Mouse (Mus musculus) adrenal gland, postnatal 10 days (tissue): ENCODE results near the gene Ckap2l. TPM values are rescaled to one million over a fixed set of nuclear protein-coding genes. Genes with fewer than 3 reads are reported as not detected.

Experiments
- DNase-seq: peaks from one replicate; pipeline ENCODE4 v3.0.0; 2021; ENCODE audit warnings: mixed read lengths
- total RNA-seq, 2 experiments: library from RNA; stranded (reverse); gene quantifications; 2 replicates each; pipeline ENCODE4 v1.2.3; 2021

Gene Ckap2l
- total RNA-seq, 2 experiments from 2014 or later = 9.9 to 11.7 TPM

DNA sequence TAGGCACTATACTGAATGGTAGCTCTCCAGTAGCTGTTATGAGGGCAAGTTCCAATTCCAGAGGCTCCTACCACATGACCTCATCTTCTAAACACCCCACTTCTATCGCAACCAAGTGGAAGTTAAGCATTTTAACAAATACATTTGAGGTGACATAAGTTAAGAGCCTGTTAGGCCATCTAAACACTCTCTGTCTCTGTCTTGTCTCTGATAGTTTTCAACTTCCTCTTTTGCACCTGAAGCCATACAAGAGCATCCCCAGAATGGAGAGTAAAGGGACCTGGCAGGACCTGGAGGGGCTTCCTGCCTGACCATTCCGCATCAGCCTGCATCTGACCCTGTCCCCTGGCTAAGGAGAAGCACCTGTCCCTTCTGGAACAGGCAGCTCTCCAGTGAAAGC is 62.3 kb downstream of the Ckap2l start:
- DNase-seq = no peak

DNA sequence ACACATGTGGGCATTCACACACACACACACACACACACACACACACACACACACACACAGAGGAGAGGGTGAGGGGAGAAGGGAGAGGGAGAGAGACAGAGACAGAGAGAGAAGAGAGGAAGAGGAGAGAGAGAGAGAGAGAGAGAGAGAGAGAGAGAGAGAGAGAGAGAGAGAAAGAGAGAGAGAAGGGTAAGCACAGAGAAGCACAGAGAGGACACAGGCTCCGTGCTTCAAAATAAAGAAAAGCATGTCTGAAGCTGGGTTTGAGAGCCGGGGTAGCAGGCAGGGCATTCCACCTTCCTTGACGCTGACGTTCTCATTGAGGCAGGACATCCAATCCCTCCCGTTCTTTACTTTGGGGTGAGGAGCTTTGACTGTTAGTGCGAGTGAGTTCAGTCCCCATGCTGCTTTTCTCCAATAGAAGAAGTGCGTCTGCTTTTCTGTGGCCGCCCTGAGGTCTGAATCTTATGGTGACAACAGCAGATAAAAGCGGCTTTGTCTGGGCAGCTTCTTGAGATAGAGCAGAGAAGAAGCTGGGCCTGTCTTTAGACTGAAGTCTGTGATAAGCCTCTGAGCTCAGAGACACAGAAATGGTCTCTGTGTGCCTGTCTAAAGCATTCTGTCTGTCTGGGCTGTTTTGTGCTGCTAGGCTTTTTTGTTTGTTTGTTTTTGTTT is 63.1 kb downstream of the Ckap2l start:
- DNase-seq = no peak

DNA sequence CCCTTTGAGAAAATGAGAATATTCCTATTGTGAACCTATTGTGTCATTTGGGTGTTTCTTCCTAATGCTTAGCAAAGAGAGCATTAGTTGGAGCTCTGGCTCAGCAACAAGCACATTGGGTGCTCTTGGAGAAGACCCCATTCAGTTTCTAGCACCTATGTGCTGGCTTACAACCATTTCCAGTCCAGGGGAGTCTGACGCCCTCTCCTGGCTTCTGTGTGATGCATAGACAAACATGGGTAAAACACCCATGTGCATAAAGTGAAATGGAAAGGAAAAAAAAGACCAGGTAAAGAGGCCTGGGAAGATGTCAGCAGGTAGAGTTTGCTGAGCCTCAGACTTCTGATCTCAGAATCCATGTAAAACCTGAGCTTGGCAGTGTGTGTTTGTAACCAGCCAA is 63.8 kb downstream of the Ckap2l start:
- no peak for DNase-seq

DNA sequence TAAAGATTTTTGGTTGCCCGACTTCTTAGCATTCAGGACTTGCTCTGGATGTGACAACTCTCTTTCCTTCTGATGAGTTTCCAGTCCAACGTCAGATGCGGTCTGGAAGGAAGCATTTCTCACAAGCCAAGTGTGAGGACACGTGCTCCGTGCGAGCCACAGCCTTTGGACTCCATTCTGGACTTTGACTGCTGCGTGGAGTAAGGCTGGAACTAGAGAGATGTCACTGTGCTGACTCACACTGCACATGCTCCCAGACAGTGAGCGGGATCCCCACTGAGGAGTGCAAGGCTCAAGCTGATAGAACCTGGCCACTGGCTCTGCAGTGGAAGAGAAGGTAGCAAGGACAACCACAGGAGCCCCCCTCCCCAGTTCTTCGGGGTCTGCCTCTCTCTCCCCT is 64.5 kb downstream of the Ckap2l start:
- DNase-seq = peak; percentile 35

DNA sequence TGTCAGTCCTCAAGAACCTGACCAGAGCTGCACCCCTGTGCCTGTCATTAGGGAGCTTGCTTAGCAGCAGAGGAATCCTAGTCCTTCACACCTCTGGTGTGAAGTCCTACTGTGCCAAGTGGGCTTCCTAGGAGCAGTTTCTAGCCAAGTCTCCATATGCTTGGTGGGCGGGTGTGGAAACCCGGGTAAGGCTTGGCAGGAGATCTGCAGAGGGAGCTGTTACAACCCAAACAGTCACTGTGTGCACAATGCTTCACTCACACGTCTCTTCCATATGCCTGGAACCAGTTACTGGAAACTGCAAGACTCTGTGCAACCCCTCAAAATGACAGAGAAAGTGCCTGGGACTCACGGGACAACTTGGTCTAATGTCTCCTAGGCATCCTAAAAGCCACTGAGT is 65.0 kb downstream of the Ckap2l start:
- DNase-seq = no peak

DNA sequence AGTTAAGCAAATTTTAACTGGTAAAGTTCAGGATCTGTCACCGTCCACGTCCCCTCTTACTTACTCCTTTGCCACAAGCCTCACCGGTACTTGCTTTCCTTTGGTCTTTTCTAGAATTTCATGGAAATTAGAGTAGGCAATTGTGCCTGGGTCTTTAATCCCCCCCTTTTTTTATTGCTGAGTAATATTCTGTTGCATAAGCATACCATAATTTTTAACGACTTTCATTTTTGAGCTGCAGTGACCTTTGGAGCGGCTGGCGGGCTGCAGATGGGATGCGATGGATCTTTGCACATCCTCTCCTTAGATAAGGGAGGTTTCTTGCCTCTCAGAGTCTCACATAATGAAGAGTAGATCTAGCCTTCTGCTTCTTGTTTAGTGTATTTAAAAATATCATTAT is 67.7 kb downstream of the Ckap2l start:
- no peak for DNase-seq

DNA sequence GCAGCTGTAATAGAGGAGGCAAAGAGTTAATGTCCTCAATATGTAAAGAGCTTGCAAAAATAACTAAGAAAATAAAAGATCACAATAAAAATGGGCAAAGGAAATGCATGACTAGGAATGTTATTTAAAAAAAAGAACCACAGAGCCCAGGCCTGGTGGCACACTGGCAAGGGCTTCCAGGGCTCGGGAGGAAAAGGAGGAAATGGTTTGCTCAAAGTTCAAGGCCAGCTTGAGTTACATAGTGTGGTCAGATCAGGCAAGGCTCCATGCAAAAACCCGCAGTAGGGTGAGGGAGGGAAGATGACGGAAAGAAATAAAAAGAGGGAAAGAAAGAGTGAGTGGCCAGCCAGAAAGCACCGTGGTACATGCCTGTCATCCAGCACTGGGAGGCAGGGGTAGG is 68.4 kb downstream of the Ckap2l start:
- DNase-seq = no peak

DNA sequence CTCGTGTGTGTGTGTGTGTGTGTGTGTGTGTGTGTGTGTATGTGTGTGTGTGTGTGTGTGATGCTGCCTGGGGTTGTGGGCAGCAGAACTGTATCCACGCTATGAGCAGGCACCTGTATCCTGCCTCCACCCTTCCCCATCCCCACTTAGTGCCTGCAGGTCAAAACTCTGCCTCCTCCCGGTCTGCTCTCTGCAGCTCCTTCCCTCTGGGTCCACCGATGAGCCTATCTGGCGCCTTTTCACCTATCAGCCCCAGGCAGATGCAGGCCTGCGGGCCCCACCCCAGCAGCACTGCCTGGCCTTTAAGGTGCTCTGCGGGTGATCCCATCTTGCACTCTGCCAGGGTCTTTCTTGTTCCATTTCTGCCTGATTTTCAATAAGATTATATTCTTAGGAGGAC is 69.3 kb downstream of the Ckap2l start:
- DNase-seq = no peak

DNA sequence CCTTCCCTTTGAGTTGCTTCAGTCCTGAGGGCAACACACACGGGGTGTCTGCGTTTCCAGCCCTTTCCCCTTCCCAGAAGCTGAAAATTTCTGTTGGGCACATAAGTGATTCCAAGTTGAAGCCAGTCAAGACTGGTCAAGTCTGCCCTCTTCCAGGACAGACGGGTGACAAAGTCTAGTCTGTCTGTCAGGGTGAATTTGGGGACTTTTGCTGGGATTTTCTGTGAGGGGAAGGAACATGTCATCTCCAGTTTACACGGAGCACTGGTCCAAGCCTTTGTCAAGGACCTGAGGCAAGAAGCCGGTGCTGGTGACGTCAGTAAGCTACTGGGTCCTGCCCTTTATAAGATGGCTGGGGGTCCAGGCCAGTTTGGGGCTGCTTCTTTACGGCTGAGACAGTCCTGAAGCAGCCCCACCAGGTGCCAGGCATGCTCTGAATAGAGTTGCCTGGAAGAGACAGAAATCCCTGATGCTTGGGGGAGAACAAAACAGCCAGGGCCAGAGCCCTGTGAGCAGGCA is 69.9 kb downstream of the Ckap2l start:
- DNase-seq = no peak

DNA sequence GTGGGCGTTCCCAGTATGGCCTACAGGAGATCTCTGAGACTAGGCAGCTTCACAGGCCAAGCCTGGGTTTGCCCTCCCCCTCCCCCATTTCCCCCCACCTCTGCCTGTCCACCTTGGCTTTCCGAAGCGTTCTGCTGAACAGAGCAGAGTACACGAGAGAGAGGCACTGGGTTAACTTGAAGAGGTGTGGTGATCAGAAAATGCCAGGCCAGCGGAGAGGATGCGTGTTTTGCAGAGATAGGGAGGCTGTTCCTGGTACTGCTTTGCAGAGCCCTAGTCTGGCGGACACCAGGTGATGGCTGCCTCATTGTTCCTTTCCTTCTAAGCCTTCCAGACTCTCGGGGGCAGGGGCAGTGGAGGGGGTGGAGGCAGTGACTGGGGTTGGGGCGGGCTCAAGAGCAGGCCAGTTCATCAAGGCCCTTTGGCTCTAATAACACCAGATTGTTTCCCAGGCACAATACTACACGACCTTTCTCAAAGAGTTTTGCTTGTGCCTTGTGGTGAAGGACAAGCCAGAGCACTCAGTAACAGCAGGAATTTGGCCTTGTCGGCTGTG is 70.6 kb downstream of the Ckap2l start:
- peak; percentile 15 for DNase-seq

DNA sequence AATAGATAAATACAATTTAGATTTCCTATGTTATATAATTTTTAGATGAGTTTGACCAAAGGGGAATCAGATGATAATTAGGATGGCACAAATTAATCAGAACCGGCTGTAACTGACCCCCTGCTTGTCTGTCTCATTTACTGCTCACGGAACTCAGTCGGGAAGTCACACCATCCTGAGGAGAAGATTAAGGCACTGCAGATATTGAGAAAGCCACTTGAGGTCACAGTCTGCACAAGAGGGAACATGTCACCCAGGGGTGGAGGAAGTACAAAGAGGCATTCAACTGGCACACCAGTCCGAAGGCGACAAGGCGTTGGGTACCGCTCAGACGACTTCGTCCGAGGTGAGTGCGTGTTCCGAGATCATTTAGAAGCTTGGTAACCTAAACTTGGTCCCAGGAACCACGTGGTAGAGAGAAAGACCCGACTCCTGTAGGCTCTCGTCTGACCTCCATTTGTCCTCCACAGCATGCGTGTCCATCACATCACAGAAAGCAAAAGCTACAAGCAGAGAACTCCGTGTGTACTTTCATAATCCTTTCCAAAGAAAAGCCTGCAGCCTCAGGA is 71.7 kb downstream of the Ckap2l start:
- DNase-seq = no peak

DNA sequence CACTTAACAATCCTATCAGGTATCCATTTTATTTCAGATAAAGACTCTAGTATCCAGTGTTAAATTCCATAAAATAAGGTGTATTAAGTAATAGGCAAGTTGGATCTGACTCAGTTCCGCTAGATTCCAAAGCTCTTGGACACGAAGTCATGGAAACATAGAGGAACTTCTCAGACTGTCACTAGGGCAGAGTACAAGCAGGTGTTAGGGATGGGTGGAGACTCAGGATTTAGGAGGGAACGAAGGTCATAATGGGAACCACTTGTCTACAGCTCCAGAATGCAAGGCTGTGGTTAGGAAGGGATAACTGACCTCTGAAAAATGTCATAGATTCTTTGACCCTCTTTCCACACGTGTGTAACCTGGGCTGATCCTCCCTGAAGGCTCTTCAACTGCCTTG is 72.8 kb downstream of the Ckap2l start:
- no peak for DNase-seq

DNA sequence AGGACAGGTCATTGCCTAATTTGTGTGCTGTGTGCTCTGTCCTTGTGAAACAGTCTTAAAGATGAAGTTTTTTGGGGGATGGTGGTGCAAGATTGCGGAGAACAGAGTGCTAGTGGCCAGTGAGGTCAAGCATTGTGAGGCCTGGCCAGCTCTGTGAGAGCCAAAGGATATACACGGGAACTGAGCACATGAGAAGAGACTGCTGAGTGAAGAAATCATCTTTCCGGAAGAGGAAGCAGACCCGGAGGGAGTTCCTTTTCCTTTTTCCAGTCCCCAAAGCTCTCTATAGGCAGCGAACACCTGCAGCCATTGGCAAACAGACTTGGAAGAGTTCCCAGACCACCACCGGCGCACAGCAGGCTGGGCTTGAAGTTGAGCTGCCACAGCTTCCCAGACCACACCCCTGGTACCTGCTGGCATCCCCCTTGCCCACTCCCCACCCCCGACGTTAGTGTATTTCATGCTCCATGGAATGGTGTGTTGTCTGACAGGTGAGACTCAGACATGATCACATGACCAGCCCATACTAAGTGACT is 75.8 kb downstream of the Ckap2l start:
- no peak for DNase-seq

DNA sequence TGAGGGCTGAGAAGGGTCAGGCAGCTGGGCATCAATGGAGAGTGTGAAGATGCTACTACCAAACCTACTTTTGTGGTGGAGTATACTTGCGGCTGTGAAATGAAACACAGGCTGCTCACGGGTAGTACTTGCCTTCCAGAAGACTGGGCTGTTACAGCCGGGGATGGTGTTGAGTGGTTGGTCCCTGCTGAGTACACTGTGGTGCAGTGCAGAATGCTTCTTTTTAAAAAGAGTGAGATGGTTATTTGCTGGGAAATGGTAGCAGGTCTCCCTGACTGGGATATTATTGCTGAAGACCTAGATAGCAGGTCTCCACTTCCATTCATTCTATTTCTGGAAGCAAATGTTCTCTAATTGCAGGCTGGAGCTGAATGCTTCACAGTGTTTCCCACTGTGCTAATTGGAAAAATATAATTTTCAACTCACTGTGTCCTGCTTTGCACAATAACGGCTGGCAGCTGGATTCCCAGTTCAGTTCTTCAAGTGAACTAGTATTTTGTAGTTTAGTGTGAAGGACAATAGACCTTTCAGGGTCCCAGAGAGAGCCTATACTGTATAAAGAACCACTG is 78.4 kb downstream of the Ckap2l start:
- DNase-seq = no peak

Other genes starting within 250 kb of the Ckap2l start
- under 1 TPM; 0.06 to 0.18 TPM for gene Vinac1, start 249.0 kb downstream of the Ckap2l start, total RNA-seq
- gene Ttl, start 231.3 kb downstream of the Ckap2l start, total RNA-seq = 10 to 100 TPM in 1 of 2 experiments, 1 to 10 TPM in 1; 9.9 to 14.1 TPM
- gene Polr1b, start 196.2 kb downstream of the Ckap2l start, total RNA-seq = 10 to 100 TPM; 16.6 to 19.8 TPM
- gene Chchd5, start 167.5 kb downstream of the Ckap2l start, total RNA-seq = 10 to 100 TPM; 17.3 to 20.2 TPM
- 10 to 100 TPM; 19.0 to 19.9 TPM for gene Slc20a1, start 98.4 kb downstream of the Ckap2l start, total RNA-seq
- gene Il1a, start 12.8 kb upstream of the Ckap2l start, total RNA-seq = 1 to 10 TPM in 1 of 2 experiments, under 1 TPM in 1; 0.73 to 1.2 TPM
- gene Il1b, start 73.9 kb upstream of the Ckap2l start, total RNA-seq = under 1 TPM; 0.55 to 0.63 TPM
- gene F830045P16Rik, start 239.4 kb upstream of the Ckap2l start, total RNA-seq = not detected